Mouse (Mus musculus) limb, embryonic 11.5 days (tissue): Measurements from ENCODE around the gene Foxj3. TPM values are rescaled to one million over a fixed set of nuclear protein-coding genes. Genes with fewer than 3 reads are reported as not detected.

Experiments used
- ATAC-seq: fragments of 200-750 bp; cut with Nextera tagmentation; 2 replicates; pipeline ENCODE4 v1.8.0; 2017; ENCODE audit warnings: low read depth; ENCODE audit not compliant: insufficient number of reproducible peaks, low FRiP score, low TSS enrichment
- DNase-seq: peaks from one replicate; pipeline ENCODE4 v3.0.0-alpha.2; 2015; ENCODE audit warnings: low spot score
- H3K27ac ChIP-seq: fragments of 300-500 bp; sonication (generic); replicated peaks from 2 replicates; pipeline ENCODE4 v1.5.1; 2014; ENCODE audit warnings: low read depth, mild to moderate bottlenecking, low read length
- H3K27me3 ChIP-seq: fragments of 300-500 bp; sonication (generic); 2 replicates; pipeline ENCODE4 v1.6.1; 2014; ENCODE audit warnings: mild to moderate bottlenecking, low read length, mixed read lengths; ENCODE audit not compliant: control insufficient read depth, insufficient read depth
- H3K36me3 ChIP-seq: fragments of 300-500 bp; sonication (generic); 2 replicates; pipeline ENCODE4 v1.6.1; 2014; ENCODE audit warnings: mild to moderate bottlenecking, low read length, moderate library complexity, mixed read lengths; ENCODE audit not compliant: control insufficient read depth, insufficient read depth
- H3K4me1 ChIP-seq: fragments of 300-500 bp; sonication (generic); 2 replicates; pipeline ENCODE4 v1.6.1; 2014; ENCODE audit warnings: low read length, mixed read lengths; ENCODE audit not compliant: control insufficient read depth, insufficient read depth
- H3K4me2 ChIP-seq: fragments of 300-500 bp; sonication (generic); 2 replicates; pipeline ENCODE4 v1.6.1; 2014; ENCODE audit warnings: low read depth, mild to moderate bottlenecking, moderate library complexity; ENCODE audit not compliant: severe bottlenecking
- H3K4me3 ChIP-seq: fragments of 300-500 bp; sonication (generic); 2 replicates; pipeline ENCODE4 v1.5.1; 2014; ENCODE audit warnings: low read depth, low read length
- H3K9ac ChIP-seq: fragments of 300-500 bp; sonication (generic); 2 replicates; pipeline ENCODE4 v1.6.1; 2014; ENCODE audit warnings: mild to moderate bottlenecking, low read length
- H3K9me3 ChIP-seq: fragments of 300-500 bp; sonication (generic); 2 replicates; pipeline ENCODE4 v1.6.1; 2016; ENCODE audit warnings: low read length; ENCODE audit not compliant: control insufficient read depth
- WGBS: fragments of 180-500 bp; shearing (Covaris S2); extraction: QIAGEN DNeasy Blood & Tissue Kit; methylation state at CpG from one replicate; pipeline ENCODE4 v1.1.7; 2014; 5-methylcytosine and 5-hydroxymethylcytosine counted together
- polyA plus RNA-seq: library from polyadenylated mRNA; unstranded; fragments of >200 nt; fragmentation: Nextera tagmentation; extraction: Ambion mirVana; gene quantifications from 2 replicates; pipeline ENCODE4 v1.2.1, GENCODE M21; 2014

Foxj3 gene
- polyA plus RNA-seq, 1 experiment from 2014 or later, result 26.7 TPM

DNA sequence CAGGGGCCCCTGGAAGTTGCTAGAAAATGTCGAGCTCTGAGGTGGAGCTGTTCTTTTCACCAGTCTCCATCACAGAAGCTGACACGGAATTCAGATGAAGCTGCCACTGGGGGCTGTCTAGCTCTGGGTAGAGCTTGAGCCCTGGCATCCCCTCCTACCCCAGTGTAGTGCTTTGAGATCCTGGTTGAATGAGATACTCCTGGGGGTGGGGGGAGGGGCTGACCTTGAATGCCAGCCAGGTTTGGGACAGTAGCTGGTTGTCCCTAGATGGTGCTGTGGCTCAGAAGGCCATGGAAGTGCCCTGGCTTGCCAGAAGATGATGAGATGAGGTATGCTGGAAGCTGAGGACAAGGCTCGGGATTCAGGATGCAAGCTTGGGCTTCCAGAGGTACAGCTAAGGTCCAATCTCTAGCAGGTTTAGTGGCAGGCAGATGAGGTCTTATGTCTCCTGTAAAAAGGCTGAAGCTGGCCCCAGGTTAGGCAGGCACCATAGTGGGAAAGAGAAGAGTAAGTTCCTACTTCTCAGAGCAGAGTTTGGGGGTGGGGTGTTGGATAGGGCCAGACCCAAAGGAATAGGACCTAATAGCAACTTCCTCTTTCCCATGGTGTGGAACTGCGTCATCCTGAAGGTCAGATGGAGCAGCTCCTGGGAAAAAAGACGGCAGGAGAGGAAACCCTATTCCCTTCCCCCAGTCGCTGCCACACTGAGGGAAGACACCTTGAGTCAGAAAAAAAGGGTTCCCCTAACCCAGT is 98.3 kb downstream of the Foxj3 start:
- Histone ChIP-seq H3K9ac (no peak overlapping the region), H3K36me3 (no peaks in the 10 kb centered on the region), H3K9me3 (no peaks in the 10 kb centered on the region), H3K27me3 (no peaks in the 10 kb centered on the region), H3K4me1 (0 out of 2 replicates have a peak, but pooled peaks cover 3% of the 10 kb centered on the region), H3K4me2 (no peak overlapping the region), H3K4me3 (no peak overlapping the region), H3K27ac (no peak overlapping the region)
- WGBS, result 68% methylated on average over 6 of the region's 6 CpGs
- no peak for DNase-seq
- ATAC-seq, result no peak

DNA sequence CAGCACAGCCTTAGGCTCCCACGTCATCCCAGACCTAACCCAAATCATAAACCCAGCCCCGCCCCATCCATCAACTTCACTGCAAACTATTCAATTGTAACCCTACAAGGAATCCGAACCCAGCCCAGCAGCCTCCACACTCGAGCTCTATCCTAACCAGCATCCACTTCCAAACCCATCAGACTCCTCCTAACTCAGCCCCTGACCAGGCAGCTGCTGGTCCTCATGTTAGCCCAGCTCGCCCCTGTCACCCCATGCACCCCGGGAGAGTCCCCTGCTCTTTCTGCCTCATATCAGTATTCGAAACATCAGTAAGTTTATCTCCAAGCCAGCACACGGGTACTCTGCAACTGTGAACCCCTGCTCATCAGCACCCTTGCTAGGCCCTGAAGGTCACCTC is 98.9 kb downstream of the Foxj3 start:
- DNase-seq (no peak), ATAC-seq (no peak)
- 81% methylated on average over 8 of the region's 8 CpGs for WGBS
- H3K4me3 ChIP-seq, result no peak overlapping the region
- no peak overlapping the region for H3K4me2 ChIP-seq
- no peak overlapping the region for H3K9ac ChIP-seq
- H3K9me3 ChIP-seq, result no peaks in the 10 kb centered on the region
- H3K4me1 ChIP-seq, result 0 out of 2 replicates have a peak, but pooled peaks cover 3% of the 10 kb centered on the region
- H3K27me3 ChIP-seq, result no peaks in the 10 kb centered on the region
- H3K27ac ChIP-seq, result no peak overlapping the region
- H3K36me3 ChIP-seq, result no peaks in the 10 kb centered on the region

DNA sequence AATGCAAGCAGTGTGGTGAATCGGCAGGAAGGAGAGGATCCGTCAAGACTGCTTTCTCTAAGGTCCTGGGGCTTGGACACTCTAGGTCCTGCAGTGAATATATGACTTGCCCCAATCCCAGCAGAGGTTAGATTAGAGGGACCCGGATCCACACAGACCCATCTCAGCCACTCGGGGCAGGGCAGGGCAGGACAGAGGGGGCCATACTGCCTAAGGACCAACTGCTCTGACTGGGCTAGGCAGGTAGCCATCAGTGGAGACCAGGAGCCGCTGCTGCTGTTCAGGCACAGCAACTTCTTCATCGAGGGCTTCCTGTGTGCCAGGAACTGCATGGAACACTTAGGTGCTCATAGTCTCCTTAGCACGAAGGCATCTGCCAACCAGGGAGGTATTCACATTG is 99.9 kb downstream of the Foxj3 start:
- no peak overlapping the region for H3K27ac ChIP-seq
- H3K9me3 ChIP-seq, result no peaks in the 10 kb centered on the region
- H3K4me3 ChIP-seq, result no peak overlapping the region
- no peak overlapping the region for H3K9ac ChIP-seq
- no peaks in the 10 kb centered on the region for H3K36me3 ChIP-seq
- 80% methylated on average over 7 of the region's 7 CpGs for WGBS
- no peak overlapping the region for H3K4me2 ChIP-seq
- ATAC-seq, result no peak
- H3K27me3 ChIP-seq, result no peaks in the 10 kb centered on the region
- no peak for DNase-seq
- H3K4me1 ChIP-seq, result 0 out of 2 replicates have a peak, but pooled peaks cover 3% of the 10 kb centered on the region

DNA sequence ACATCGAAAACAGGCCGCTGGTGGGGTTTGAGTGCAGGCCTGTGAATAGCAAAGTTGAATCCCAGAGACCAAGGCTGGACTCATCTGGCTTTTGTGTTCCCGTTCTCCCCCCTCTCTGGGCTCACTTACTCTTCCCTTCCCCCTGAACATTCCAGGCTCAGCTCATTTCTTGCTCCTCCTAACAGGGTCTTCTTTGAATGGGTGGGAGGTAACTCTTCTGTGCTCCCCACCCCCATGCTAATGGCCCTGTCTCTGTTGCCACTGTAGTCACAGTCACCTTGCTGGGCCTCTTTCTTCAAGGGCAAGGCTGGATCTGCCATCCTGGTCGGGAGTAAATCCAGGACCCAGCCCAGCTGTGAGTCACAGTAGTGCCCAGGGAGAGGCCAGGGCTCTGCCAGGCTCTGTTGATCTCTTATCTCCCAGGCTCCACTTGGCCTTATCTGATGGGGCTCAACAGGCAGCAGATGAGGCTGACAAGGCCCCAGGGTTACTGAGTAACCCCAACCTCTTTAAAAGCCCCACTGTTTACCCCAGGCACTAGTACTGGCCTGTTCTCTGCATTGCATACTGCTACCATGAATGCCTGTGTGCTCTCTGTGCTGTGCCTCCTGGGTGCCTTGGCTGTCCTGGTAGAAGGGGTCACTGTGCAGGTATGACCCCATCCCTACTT is 100.5 kb downstream of the Foxj3 start, which contains the start of gene Guca2a:
TSS of gene Guca2a (plus strand) at position 529 of the 670 bp plus-strand sequence.
- no peak for ATAC-seq
- Histone ChIP-seq H3K27ac (no peak within 1 kb of the TSS), H3K4me1 (0 out of 2 replicates have a peak, but pooled peaks cover 3% of the 10 kb centered on the region), H3K36me3 (no peaks in the 10 kb centered on the region), H3K4me2 (no peak within 1 kb of the TSS), H3K27me3 (no peaks in the 10 kb centered on the region), H3K9ac (no peak within 1 kb of the TSS), H3K9me3 (no peaks in the 10 kb centered on the region), H3K4me3 (no peak within 1 kb of the TSS)
- WGBS, result 70% methylated on average over 4 of the region's 4 CpGs
- DNase-seq, result no peak

DNA sequence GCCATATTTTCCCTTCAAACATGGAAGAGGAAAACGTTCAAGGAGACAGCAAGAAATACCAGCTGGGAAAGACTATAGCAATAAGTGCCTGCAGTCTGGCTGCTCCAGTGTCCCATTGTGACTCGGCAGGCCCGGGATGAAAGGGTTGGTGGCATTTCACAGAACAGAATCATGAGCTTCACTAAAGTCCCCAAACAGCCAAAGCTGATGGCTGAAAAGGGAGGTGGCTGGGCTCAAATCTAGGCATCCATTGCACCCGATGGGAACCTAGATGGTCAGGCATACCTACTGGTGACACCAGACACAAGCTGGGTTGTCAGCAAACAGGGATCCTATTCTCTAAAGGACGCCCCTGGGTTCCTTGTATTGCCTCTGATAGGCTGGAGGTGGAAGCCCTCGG is 101.1 kb downstream of the Foxj3 start:
- Histone ChIP-seq H3K27me3 (no peaks in the 10 kb centered on the region), H3K4me3 (no peak overlapping the region), H3K9me3 (no peaks in the 10 kb centered on the region), H3K9ac (no peak overlapping the region), H3K4me2 (no peak overlapping the region), H3K4me1 (0 out of 2 replicates have a peak, but pooled peaks cover 3% of the 10 kb centered on the region), H3K27ac (no peak overlapping the region), H3K36me3 (no peaks in the 10 kb centered on the region)
- no peak for DNase-seq
- 86% methylated on average over 6 of the region's 6 CpGs for WGBS
- ATAC-seq, result no peak

DNA sequence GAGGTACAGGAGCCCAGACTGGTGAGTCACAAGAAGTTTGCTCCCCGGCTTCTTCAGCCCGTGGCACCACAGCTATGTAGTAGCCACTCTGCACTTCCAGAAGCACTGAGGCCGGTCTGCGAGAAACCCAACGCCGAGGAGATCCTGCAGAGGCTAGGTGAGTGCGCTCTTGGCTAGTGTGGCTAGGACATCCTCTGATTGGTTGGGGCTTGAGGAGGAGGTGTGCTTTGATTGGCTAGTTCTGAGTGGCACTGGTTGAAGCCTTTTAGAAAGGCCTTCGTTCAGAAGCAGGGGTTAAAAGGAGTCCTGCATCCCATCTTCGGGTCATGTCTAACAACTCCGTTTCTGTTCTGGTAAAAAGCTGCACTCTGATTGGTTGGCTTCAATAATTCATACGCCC is 101.9 kb downstream of the Foxj3 start:
- Histone ChIP-seq H3K4me2 (no peak overlapping the region), H3K36me3 (no peaks in the 10 kb centered on the region), H3K9me3 (no peaks in the 10 kb centered on the region), H3K9ac (no peak overlapping the region), H3K27me3 (no peaks in the 10 kb centered on the region), H3K4me3 (no peak overlapping the region), H3K4me1 (no peaks in the 10 kb centered on the region), H3K27ac (no peak overlapping the region)
- no peak for DNase-seq
- 62% methylated on average over 11 of the region's 11 CpGs for WGBS
- ATAC-seq, result no peak

DNA sequence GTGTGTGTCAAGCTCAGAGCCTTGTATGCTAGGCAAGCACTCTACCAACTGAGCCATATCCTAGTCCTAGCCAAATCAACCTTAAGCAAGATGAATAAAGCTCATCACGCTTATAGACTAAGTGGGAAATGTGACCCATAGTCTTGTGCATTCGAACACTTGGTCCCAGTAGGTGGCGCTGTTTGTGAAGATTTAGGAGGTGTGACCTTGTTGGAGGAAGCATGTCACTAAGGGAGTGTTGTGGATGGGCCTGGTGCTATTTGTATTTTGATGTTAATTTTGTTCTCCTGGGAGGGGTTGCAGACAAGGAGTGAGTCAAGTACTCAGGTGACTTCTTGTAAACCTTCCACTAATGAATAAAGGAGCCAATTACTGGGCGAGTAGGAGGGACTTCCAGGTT is 105.9 kb downstream of the Foxj3 start:
- H3K4me1 ChIP-seq, result no peaks in the 10 kb centered on the region
- no peak overlapping the region for H3K27ac ChIP-seq
- 89% methylated on average over 4 of the region's 4 CpGs for WGBS
- DNase-seq (no peak), ATAC-seq (no peak)
- no peaks in the 10 kb centered on the region for H3K27me3 ChIP-seq
- no peaks in the 10 kb centered on the region for H3K36me3 ChIP-seq
- H3K4me2 ChIP-seq, result no peak overlapping the region
- no peak overlapping the region for H3K4me3 ChIP-seq
- no peaks in the 10 kb centered on the region for H3K9me3 ChIP-seq
- H3K9ac ChIP-seq, result no peak overlapping the region

DNA sequence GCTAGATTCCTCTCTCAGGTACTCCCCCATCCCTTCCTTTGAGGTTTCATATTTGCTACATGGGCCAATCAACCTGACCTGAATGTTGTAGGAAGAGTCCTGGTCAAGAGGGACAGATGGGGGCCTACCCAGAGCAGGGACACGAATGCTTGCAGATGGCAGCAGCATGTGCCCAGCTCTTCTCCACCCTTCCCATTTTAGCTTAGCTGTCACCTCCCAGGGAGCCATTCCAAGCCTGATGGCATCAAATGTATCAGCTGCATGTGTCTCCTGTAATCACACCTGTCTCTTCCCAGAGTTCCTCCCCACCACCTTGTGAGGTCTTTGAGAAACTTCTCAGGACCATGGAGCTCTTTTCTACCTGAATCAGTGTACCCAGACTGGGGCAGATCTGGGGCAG is 120.2 kb downstream of the Foxj3 start:
- Histone ChIP-seq H3K4me3 (no peak overlapping the region), H3K4me2 (no peak overlapping the region), H3K27me3 (no peaks in the 10 kb centered on the region), H3K36me3 (no peaks in the 10 kb centered on the region), H3K9ac (no peak overlapping the region), H3K9me3 (0 out of 2 replicates have a peak, but pooled peaks cover 3% of the 10 kb centered on the region), H3K4me1 (no peaks in the 10 kb centered on the region), H3K27ac (no peak overlapping the region)
- DNase-seq (no peak), ATAC-seq (no peak)
- WGBS, result 76% methylated on average over 1 of the region's 1 CpGs
